Mouse (Mus musculus): ENCODE results near the gene Lmnb2. TPM values are rescaled to one million over a fixed set of nuclear protein-coding genes. Genes with fewer than 3 reads are reported as not detected.

Gene Lmnb2
- polyA plus RNA-seq, 1 experiment from 2014 or later, result 11.0 TPM

- 61% methylated on average over 5 of the region's 5 CpGs for WGBS (ENCODE audit: insufficient replicate concordance)
- no peak overlapping the region for H3K9ac ChIP-seq
- no peaks in the 10 kb centered on the region for H3K36me3 ChIP-seq (replicated peaks)
- H3K27me3 ChIP-seq, result peaks cover 25% of the 10 kb centered on the region
- no peak overlapping the region for H3K4me2 ChIP-seq
- peaks cover 50% of the 10 kb centered on the region for H3K4me1 ChIP-seq (replicated peaks)
- ATAC-seq (ENCODE audit: insufficient read depth), result no peak
- H3K9me3 ChIP-seq (replicated peaks), result no peaks in the 10 kb centered on the region
- no peak overlapping the region for H3K27ac ChIP-seq (replicated peaks)
- no peak overlapping the region for H3K4me3 ChIP-seq (replicated peaks)
Observed at GRCm38 (mm10) chr10:80944231-80944630, 26.2 kb upstream of the Lmnb2 start.

GRCm38 (mm10) chr10:80943701-80944100 is 25.7 kb upstream of the Lmnb2 start:
- Histone ChIP-seq H3K4me1 (replicated peaks) (peaks cover 50% of the 10 kb centered on the region), H3K4me2 (no peak overlapping the region), H3K36me3 (replicated peaks) (no peaks in the 10 kb centered on the region), H3K27ac (replicated peaks) (no peak overlapping the region), H3K4me3 (replicated peaks) (no peak overlapping the region), H3K9ac (no peak overlapping the region), H3K27me3 (peaks cover 30% of the 10 kb centered on the region), H3K9me3 (replicated peaks) (no peaks in the 10 kb centered on the region)
- WGBS (ENCODE audit: insufficient replicate concordance), result 71% methylated on average over 9 of the region's 9 CpGs
- no peak for ATAC-seq (ENCODE audit: insufficient read depth)

GRCm38 (mm10) chr10:80942919-80943318 is 24.9 kb upstream of the Lmnb2 start:
- peaks cover 38% of the 10 kb centered on the region for H3K27me3 ChIP-seq
- H3K9me3 ChIP-seq (replicated peaks), result no peaks in the 10 kb centered on the region
- no peaks in the 10 kb centered on the region for H3K36me3 ChIP-seq (replicated peaks)
- H3K4me1 ChIP-seq (replicated peaks), result peaks cover 48% of the 10 kb centered on the region
- no peak overlapping the region for H3K4me2 ChIP-seq
- no peak overlapping the region for H3K27ac ChIP-seq (replicated peaks)
- H3K4me3 ChIP-seq (replicated peaks), result no peak overlapping the region
- no peak overlapping the region for H3K9ac ChIP-seq
- ATAC-seq (ENCODE audit: insufficient read depth), result no peak
- 16% methylated on average over 8 of the region's 8 CpGs for WGBS (ENCODE audit: insufficient replicate concordance)

GRCm38 (mm10) chr10:80940988-80941347 is 22.9 kb upstream of the Lmnb2 start:
- Histone ChIP-seq H3K4me2 (no peak overlapping the region), H3K4me1 (replicated peaks) (peaks cover 64% of the 10 kb centered on the region), H3K9me3 (replicated peaks) (no peaks in the 10 kb centered on the region), H3K36me3 (replicated peaks) (no peaks in the 10 kb centered on the region), H3K27me3 (peaks cover 57% of the 10 kb centered on the region), H3K27ac (replicated peaks) (peak overlapping the region; percentile 29; the same call in 1 of the 2 replicates), H3K9ac (no peak overlapping the region), H3K4me3 (replicated peaks) (no peak overlapping the region)
- no peak for ATAC-seq (ENCODE audit: insufficient read depth)
- 7% methylated on average over 2 of the region's 2 CpGs for WGBS (ENCODE audit: insufficient replicate concordance)

- H3K27me3 ChIP-seq, result peaks cover 62% of the 10 kb centered on the region
- no peaks in the 10 kb centered on the region for H3K9me3 ChIP-seq (replicated peaks)
- ATAC-seq (ENCODE audit: insufficient read depth), result no peak
- no peak overlapping the region for H3K9ac ChIP-seq
- peak overlapping the region; percentile 76; the same call in 1 of the 2 replicates for H3K4me2 ChIP-seq
- WGBS (ENCODE audit: insufficient replicate concordance), result 21% methylated on average over 8 of the region's 8 CpGs
- H3K4me1 ChIP-seq (replicated peaks), result peaks cover 68% of the 10 kb centered on the region
- H3K36me3 ChIP-seq (replicated peaks), result no peaks in the 10 kb centered on the region
- H3K27ac ChIP-seq (replicated peaks), result peak overlapping the region; percentile 29; the same call in 1 of the 2 replicates
- no peak overlapping the region for H3K4me3 ChIP-seq (replicated peaks)
Observed at GRCm38 (mm10) chr10:80940320-80940987, 22.4 kb upstream of the Lmnb2 start.

- Histone ChIP-seq H3K9ac (peak overlapping the region; percentile 35; the same call in 1 of the 2 replicates), H3K9me3 (replicated peaks) (no peaks in the 10 kb centered on the region), H3K4me2 (peak overlapping the region; percentile 76), H3K27ac (replicated peaks) (no peak overlapping the region), H3K4me3 (replicated peaks) (peak overlapping the region; percentile 47), H3K4me1 (replicated peaks) (peaks cover 73% of the 10 kb centered on the region), H3K27me3 (peaks cover 70% of the 10 kb centered on the region), H3K36me3 (replicated peaks) (no peaks in the 10 kb centered on the region)
- 3% methylated on average over 28 of the region's 28 CpGs for WGBS (ENCODE audit: insufficient replicate concordance)
- peak; percentile 40; the same call in 1 of the 2 replicates for ATAC-seq (ENCODE audit: insufficient read depth)
Observed at GRCm38 (mm10) chr10:80939671-80940070, 21.6 kb upstream of the Lmnb2 start.

GRCm38 (mm10) chr10:80938831-80939550 is 20.9 kb upstream of the Lmnb2 start:
- Histone ChIP-seq H3K27me3 (peaks cover 77% of the 10 kb centered on the region), H3K4me3 (replicated peaks) (peak overlapping the region; percentile 47; the same call in 1 of the 2 replicates), H3K9me3 (replicated peaks) (no peaks in the 10 kb centered on the region), H3K36me3 (replicated peaks) (no peaks in the 10 kb centered on the region), H3K27ac (replicated peaks) (no peak overlapping the region), H3K4me1 (replicated peaks) (peaks cover 79% of the 10 kb centered on the region), H3K9ac (no peak overlapping the region), H3K4me2 (peak overlapping the region; percentile 76)
- WGBS (ENCODE audit: insufficient replicate concordance), result 16% methylated on average over 15 of the region's 15 CpGs
- 0 out of 2 replicates have a peak, but pooled peaks have one; percentile 5 for ATAC-seq (ENCODE audit: insufficient read depth)

- no peak overlapping the region for H3K4me3 ChIP-seq (replicated peaks)
- H3K4me1 ChIP-seq (replicated peaks), result peaks cover 84% of the 10 kb centered on the region
- no peaks in the 10 kb centered on the region for H3K9me3 ChIP-seq (replicated peaks)
- peaks cover 86% of the 10 kb centered on the region for H3K27me3 ChIP-seq
- no peaks in the 10 kb centered on the region for H3K36me3 ChIP-seq (replicated peaks)
- 22% methylated on average over 8 of the region's 8 CpGs for WGBS (ENCODE audit: insufficient replicate concordance)
- H3K27ac ChIP-seq (replicated peaks), result no peak overlapping the region
- ATAC-seq (ENCODE audit: insufficient read depth), result no peak
- no peak overlapping the region for H3K4me2 ChIP-seq
- no peak overlapping the region for H3K9ac ChIP-seq
Observed at GRCm38 (mm10) chr10:80937646-80938045, 19.6 kb upstream of the Lmnb2 start.

GRCm38 (mm10) chr10:80936810-80937164 is 18.7 kb upstream of the Lmnb2 start:
- Histone ChIP-seq H3K27me3 (peaks cover 95% of the 10 kb centered on the region), H3K4me3 (replicated peaks) (no peak overlapping the region; the same call in 1 of the 2 replicates), H3K9ac (no peak overlapping the region), H3K9me3 (replicated peaks) (no peaks in the 10 kb centered on the region), H3K27ac (replicated peaks) (no peak overlapping the region), H3K36me3 (replicated peaks) (no peaks in the 10 kb centered on the region), H3K4me2 (peak overlapping the region; percentile 58), H3K4me1 (replicated peaks) (peaks cover 92% of the 10 kb centered on the region)
- WGBS (ENCODE audit: insufficient replicate concordance), result 12% methylated on average over 6 of the region's 6 CpGs
- ATAC-seq (ENCODE audit: insufficient read depth), result no peak

GRCm38 (mm10) chr10:80936135-80936809 is 18.2 kb upstream of the Lmnb2 start:
- no peak for ATAC-seq (ENCODE audit: insufficient read depth)
- Histone ChIP-seq H3K9ac (no peak overlapping the region), H3K4me2 (peak overlapping the region; percentile 58), H3K27me3 (peaks cover 99% of the 10 kb centered on the region), H3K27ac (replicated peaks) (no peak overlapping the region), H3K9me3 (replicated peaks) (no peaks in the 10 kb centered on the region), H3K36me3 (replicated peaks) (no peaks in the 10 kb centered on the region), H3K4me3 (replicated peaks) (peak overlapping the region; percentile 29; the same call in 1 of the 2 replicates), H3K4me1 (replicated peaks) (peaks cover 92% of the 10 kb centered on the region)
- 4% methylated on average over 37 of the region's 37 CpGs for WGBS (ENCODE audit: insufficient replicate concordance)

- H3K4me2 ChIP-seq, result peak overlapping the region; percentile 58
- H3K9me3 ChIP-seq (replicated peaks), result no peaks in the 10 kb centered on the region
- 10% methylated on average over 17 of the region's 17 CpGs for WGBS (ENCODE audit: insufficient replicate concordance)
- no peaks in the 10 kb centered on the region for H3K36me3 ChIP-seq (replicated peaks)
- H3K27ac ChIP-seq (replicated peaks), result no peak overlapping the region
- no peak overlapping the region for H3K4me3 ChIP-seq (replicated peaks)
- peaks cover 99% of the 10 kb centered on the region for H3K27me3 ChIP-seq
- no peak overlapping the region for H3K9ac ChIP-seq
- H3K4me1 ChIP-seq (replicated peaks), result peaks cover 92% of the 10 kb centered on the region
- ATAC-seq (ENCODE audit: insufficient read depth), result no peak
Observed at GRCm38 (mm10) chr10:80935698-80936097, 17.7 kb upstream of the Lmnb2 start.
